Mouse (Mus musculus): ENCODE data around the gene Ppp1r37.

Ppp1r37 gene

GRCm38 (mm10) chr7:19500420-19501363, 62.2 kb downstream of the Ppp1r37 start:
- DNase-seq: no peak

GRCm38 (mm10) chr7:19498326-19498725, 64.5 kb downstream of the Ppp1r37 start:
- peak; percentile 57 to 58 for DNase-seq

- DNase-seq: no peak
Observed at GRCm38 (mm10) chr7:19496214-19496555, 66.7 kb downstream of the Ppp1r37 start.

- peak; percentile 86 to 89 for DNase-seq
Observed at GRCm38 (mm10) chr7:19495521-19496213, 67.2 kb downstream of the Ppp1r37 start.

GRCm38 (mm10) chr7:19494751-19495474, 68.0 kb downstream of the Ppp1r37 start:
- peak; percentile 55 to 76 for DNase-seq

- peak; percentile 85 to 87 for DNase-seq
Observed at GRCm38 (mm10) chr7:19491731-19492130, 71.1 kb downstream of the Ppp1r37 start.

- no peak for DNase-seq
Observed at GRCm38 (mm10) chr7:19489525-19489924, 73.4 kb downstream of the Ppp1r37 start.

- DNase-seq: no peak
Observed at GRCm38 (mm10) chr7:19486549-19486948, 76.3 kb downstream of the Ppp1r37 start.

- DNase-seq: no peak
Observed at GRCm38 (mm10) chr7:19485488-19485887, 77.4 kb downstream of the Ppp1r37 start.

GRCm38 (mm10) chr7:19483281-19483680, 79.6 kb downstream of the Ppp1r37 start:
- DNase-seq: no peak
